Mouse (Mus musculus) neural tube, embryonic 11.5 days (tissue): Measurements from ENCODE around the gene Ak7. TPM values are rescaled to one million over a fixed set of nuclear protein-coding genes. Genes with fewer than 3 reads are reported as not detected.

Experiments
- ATAC-seq: fragments of 200-750 bp; cut with Nextera tagmentation; 2 replicates; pipeline ENCODE4 v1.8.0; 2017; ENCODE audit warnings: moderate number of reproducible peaks, mild to moderate bottlenecking, moderate TSS enrichment, moderate library complexity; ENCODE audit not compliant: insufficient read depth, low FRiP score, low TSS enrichment
- DNase-seq: peaks from one replicate; pipeline ENCODE4 v3.0.0-alpha.2; 2015; ENCODE audit warnings: low spot score
- H3K27ac ChIP-seq: fragments of 300-500 bp; sonication (generic); 2 replicates; pipeline ENCODE4 v1.5.1; 2014; ENCODE audit warnings: low read depth, mild to moderate bottlenecking, low read length
- H3K27me3 ChIP-seq: fragments of 300-500 bp; sonication (generic); 2 replicates; pipeline ENCODE4 v1.6.1; 2014; ENCODE audit warnings: mild to moderate bottlenecking, low read length, mixed read lengths; ENCODE audit not compliant: control insufficient read depth, insufficient read depth
- H3K36me3 ChIP-seq: fragments of 300-500 bp; sonication (generic); 2 replicates; pipeline ENCODE4 v1.6.1; 2014; ENCODE audit warnings: mild to moderate bottlenecking, low read length, moderate library complexity, mixed read lengths; ENCODE audit not compliant: control insufficient read depth, insufficient read depth
- H3K4me1 ChIP-seq: fragments of 300-500 bp; sonication (generic); 2 replicates; pipeline ENCODE4 v1.6.1; 2014; ENCODE audit warnings: low read length, mixed read lengths; ENCODE audit not compliant: control insufficient read depth, insufficient read depth
- H3K4me2 ChIP-seq: fragments of 300-500 bp; sonication (generic); 2 replicates; pipeline ENCODE4 v1.6.1; 2014; ENCODE audit warnings: low read depth, mild to moderate bottlenecking, moderate library complexity
- H3K4me3 ChIP-seq: fragments of 300-500 bp; sonication (generic); 2 replicates; pipeline ENCODE4 v1.5.1; 2014; ENCODE audit warnings: low read depth, low read length
- H3K9ac ChIP-seq: fragments of 300-500 bp; sonication (generic); 2 replicates; pipeline ENCODE4 v1.6.1; 2014; ENCODE audit warnings: mild to moderate bottlenecking, low read length
- H3K9me3 ChIP-seq: fragments of 300-500 bp; sonication (generic); 2 replicates; pipeline ENCODE4 v1.6.1; 2016; ENCODE audit warnings: low read length; ENCODE audit not compliant: control insufficient read depth
- WGBS: fragments of 180-500 bp; shearing (Covaris S2); extraction: QIAGEN DNeasy Blood & Tissue Kit; methylation state at CpG from one replicate; pipeline ENCODE4 v1.1.7; 2014; 5-methylcytosine and 5-hydroxymethylcytosine counted together
- polyA plus RNA-seq: library from polyadenylated mRNA; unstranded; fragments of >200 nt; fragmentation: Nextera tagmentation; extraction: Ambion mirVana; gene quantifications from 2 replicates; pipeline ENCODE4 v1.2.1, GENCODE M21; 2014

Gene Ak7
- polyA plus RNA-seq, 1 experiment from 2014 or later: 0.12 TPM

GRCm38 (mm10) chr12:105823472-105823871, 117.7 kb downstream of the Ak7 start:
- ATAC-seq: no peak
- no peaks in the 10 kb centered on the region for H3K27me3 ChIP-seq
- H3K27ac ChIP-seq: no peak overlapping the region
- peaks cover 14% of the 10 kb centered on the region for H3K36me3 ChIP-seq
- no peaks in the 10 kb centered on the region for H3K9me3 ChIP-seq
- no peak overlapping the region for H3K9ac ChIP-seq
- 85% methylated on average over 4 of the region's 4 CpGs for WGBS
- no peak overlapping the region for H3K4me2 ChIP-seq
- no peak overlapping the region for H3K4me3 ChIP-seq
- DNase-seq: no peak
- H3K4me1 ChIP-seq: no peaks in the 10 kb centered on the region

DNA sequence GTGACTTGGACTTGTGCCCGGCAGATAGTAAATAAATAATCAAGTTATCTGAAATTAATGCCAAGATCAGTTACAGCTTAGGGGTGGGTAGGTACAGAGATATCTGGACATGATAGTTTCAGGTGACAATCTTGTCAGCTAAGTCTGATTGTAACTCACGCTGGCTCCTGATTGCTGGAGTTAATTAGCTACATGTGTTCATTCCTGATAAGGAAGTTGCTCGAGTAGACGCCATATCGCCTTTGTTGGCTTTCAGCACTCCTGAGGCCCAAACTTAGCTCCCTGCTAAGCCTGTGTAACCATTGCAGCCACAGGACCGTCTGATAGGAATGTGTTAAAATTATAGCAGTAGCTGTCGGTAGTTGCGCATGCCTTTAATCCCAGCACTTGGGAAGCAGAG, 119.0 kb downstream of the Ak7 start:
- no peak overlapping the region for H3K4me3 ChIP-seq
- H3K9ac ChIP-seq: no peak overlapping the region
- H3K9me3 ChIP-seq: no peaks in the 10 kb centered on the region
- no peaks in the 10 kb centered on the region for H3K4me1 ChIP-seq
- WGBS: 91% methylated on average over 8 of the region's 8 CpGs
- ATAC-seq (no peak), DNase-seq (no peak)
- H3K27ac ChIP-seq: no peak overlapping the region
- no peak overlapping the region for H3K4me2 ChIP-seq
- peaks cover 24% of the 10 kb centered on the region for H3K36me3 ChIP-seq
- no peaks in the 10 kb centered on the region for H3K27me3 ChIP-seq

DNA sequence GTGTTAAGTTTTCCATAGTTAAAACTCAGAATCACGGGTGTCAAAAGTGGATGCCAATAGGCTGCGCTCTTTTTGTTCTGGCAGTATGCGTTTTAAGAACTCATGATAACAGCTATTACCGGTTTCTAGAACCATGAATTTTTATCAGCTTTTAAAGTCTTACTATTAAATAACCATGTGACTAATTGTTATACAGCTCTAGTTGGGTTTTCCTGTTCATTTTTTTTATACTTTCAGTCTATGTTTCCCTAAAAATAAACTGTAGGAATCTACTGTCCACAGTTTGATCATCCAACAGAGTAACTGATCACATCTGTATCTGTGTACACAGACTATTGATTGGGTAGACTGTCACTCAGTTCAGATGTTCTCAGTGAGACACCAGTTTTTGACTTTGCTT, 119.5 kb downstream of the Ak7 start:
- no peak for ATAC-seq
- Histone ChIP-seq H3K27ac (no peak overlapping the region), H3K9ac (no peak overlapping the region), H3K27me3 (no peaks in the 10 kb centered on the region), H3K4me2 (no peak overlapping the region), H3K9me3 (no peaks in the 10 kb centered on the region), H3K4me3 (no peak overlapping the region), H3K4me1 (no peaks in the 10 kb centered on the region), H3K36me3 (peaks cover 23% of the 10 kb centered on the region)
- DNase-seq: no peak
- 94% methylated on average over 4 of the region's 4 CpGs for WGBS

Other genes with a start within 250 kb of the Ak7 start
- 0.17 and 0.37 TPM in 2 replicates for gene Bdkrb2, start 142.8 kb upstream of the Ak7 start, polyA plus RNA-seq
- 0.23 TPM in 1 of 2 replicates, not detected in the other for gene Bdkrb1, start 102.9 kb upstream of the Ak7 start, polyA plus RNA-seq
- gene Gskip, start 21.1 kb upstream of the Ak7 start, polyA plus RNA-seq: 35.2 and 40.7 TPM in 2 replicates
- 16.6 and 17.3 TPM in 2 replicates for gene Atg2b, start 20.8 kb upstream of the Ak7 start, polyA plus RNA-seq
- gene Papola, start 78.7 kb downstream of the Ak7 start, polyA plus RNA-seq: 228 and 239 TPM in 2 replicates